Mouse (Mus musculus) megakaryocyte, adult 5-6 weeks (primary cell): ENCODE measurements around the gene Mllt3. TPM values are rescaled to one million over a fixed set of nuclear protein-coding genes. Genes with fewer than 3 reads are reported as not detected.
A peak's percentile ranks its signal among the peaks of the same experiment; 100 is the strongest.

Experiments used
- ATAC-seq: 2 replicates; pipeline ENCODE4 v1.8.0; 2016; ENCODE audit warnings: mild to moderate bottlenecking, inconsistent platforms; ENCODE audit not compliant: poor library complexity, severe bottlenecking
- total RNA-seq, 2 experiments: library from RNA; stranded (forward) in 1 of 2; stranded (reverse) in 1 of 2; fragments of 153-499, 151-499 nt in 1 of 2; fragments of 221-1000, 200-1000 nt in 1 of 2; gene quantifications; 2 replicates each; pipeline versions ENCODE4 v1.2.3 to v1.2.4; 2015 to 2017

Mllt3 gene
- total RNA-seq, 2 experiments from 2014 or later, result 7.3 to 8.1 TPM

- ATAC-seq, result peak; percentile 78
These were observed 244.5 kb downstream of the Mllt3 start for GRCm38 (mm10) chr4:87788691-87789090.

DNA sequence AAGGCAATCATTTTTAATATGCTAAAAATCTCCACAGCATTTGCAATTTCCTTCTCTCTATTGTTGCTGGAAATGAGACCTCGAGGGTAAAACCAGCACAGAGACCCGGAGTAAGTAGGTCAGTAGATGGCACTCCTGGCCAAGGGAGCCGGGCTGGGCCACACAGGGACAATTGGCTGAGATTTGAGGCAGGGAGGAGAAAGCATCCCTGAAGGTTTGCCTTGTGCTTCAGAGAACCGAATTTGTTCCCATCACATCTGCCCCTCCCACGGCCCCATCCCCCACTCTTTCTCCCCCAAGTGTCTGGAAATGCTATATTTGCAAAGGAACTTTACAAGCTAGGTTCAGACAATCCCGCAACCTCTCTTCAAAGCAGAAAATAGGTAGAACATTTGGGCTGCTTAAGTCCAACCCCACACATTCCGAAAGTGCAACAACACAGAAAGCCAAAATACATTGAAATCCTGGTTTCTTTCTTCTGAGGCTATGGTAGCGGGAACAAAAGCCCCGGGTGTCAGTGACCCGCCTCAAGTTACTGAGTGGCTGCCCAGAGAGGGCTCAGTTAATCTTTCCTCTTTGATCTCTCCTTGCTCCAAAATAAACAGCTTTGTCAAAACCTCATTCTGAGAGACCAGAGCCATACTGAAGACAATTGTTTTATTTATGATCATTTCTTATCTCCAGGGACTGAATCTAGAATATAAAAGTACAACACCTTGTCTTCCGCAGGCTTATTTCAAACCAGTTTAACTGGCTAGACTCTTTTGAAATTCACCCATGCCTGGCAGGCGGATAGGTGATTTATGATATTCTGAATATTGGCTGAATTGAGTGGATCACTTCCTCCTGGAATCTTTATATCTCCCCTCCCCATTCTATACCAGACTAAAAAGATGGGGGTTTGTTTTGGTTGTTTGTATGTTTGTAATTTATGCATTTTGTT, 247.8 kb downstream of the Mllt3 start:
- ATAC-seq, result no peak

GRCm38 (mm10) chr4:87783809-87784208, 249.4 kb downstream of the Mllt3 start:
- ATAC-seq, result no peak

GRCm38 (mm10) chr4:87781971-87782370, 251.2 kb downstream of the Mllt3 start:
- no peak for ATAC-seq

DNA sequence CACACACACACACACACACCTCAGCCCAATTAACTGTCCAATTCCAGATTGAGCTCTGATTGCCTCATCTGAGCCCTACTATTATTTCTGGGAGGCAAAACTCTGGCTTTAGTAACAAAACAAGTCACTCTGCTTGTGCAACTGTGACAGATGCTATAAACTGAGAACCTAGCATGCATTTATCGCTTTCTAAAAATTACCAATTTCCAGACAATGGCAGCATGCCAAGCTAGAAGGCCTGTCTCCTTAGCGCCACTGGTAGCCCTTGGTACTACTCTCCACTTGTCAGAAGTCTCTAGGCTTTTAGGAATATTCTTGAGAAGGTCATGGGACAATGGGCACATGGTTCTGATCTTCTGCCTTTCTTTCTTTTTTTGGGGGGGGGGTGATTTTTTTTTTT, 257.4 kb downstream of the Mllt3 start:
- ATAC-seq, result no peak

DNA sequence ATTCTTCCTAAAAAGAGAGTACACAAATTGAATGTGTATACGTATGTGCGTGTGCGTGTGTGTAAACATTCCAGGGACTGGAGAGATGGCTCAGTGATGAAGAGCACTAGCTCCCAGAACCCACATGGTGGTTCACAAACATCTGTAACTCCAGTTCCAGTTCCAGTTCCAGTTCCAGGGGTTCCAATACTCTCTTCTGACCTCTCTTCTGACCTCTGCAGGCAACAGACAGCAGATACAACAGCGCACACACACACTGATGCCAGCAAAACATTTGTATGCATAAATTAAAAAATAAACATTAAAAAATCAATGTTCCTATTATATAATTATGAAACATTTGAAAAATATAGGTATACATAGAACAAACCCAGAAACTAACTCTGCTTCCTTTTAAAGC, 258.6 kb downstream of the Mllt3 start:
- no peak for ATAC-seq

DNA sequence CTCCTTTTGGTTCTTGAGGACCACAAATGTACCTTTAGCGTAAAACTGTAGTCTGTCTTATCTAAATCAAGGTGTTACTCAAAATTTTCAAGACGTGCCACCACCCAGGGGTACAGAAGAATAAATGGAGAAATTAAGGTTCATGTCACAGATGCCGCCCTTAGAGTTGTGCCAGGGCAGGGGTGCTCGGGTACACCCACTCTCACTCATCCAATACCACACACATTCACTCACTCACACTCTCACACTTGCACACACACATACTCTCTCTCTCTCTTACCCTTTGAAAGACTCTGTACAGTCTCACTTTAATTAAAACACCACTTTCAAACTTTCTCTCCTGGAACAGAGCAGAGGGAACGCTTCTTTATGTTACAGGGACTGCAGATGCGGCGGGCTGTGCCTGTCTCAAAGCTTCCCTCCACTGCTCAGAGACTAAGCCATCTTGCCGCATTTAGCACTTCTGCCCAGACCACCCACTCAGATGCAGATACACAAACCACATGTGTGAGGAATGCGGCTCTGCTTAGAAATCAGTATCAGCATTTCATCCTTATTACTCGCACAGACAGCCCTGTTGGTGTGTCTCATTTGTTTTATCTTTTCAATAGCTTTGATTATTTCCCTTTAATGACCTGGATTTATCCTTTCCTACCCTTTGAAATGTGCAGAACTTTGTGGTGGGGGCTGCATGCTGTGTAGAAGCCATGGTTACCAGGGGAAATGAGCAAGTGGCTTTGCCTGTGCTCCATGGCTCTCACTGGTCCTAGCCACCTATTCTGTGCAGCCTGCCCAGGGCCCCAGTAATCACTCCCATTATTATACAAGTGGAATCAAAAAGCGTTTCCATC, 265.2 kb downstream of the Mllt3 start:
- ATAC-seq, result no peak

- ATAC-seq, result no peak
These were observed 267.4 kb downstream of the Mllt3 start for GRCm38 (mm10) chr4:87765729-87766128.

- ATAC-seq, result no peak
These were observed 272.1 kb downstream of the Mllt3 start for GRCm38 (mm10) chr4:87761075-87761474.

- no peak for ATAC-seq
These were observed 272.9 kb downstream of the Mllt3 start for GRCm38 (mm10) chr4:87760297-87760696.

- no peak for ATAC-seq
These were observed 273.5 kb downstream of the Mllt3 start for GRCm38 (mm10) chr4:87759625-87760024.

- ATAC-seq, result peak; percentile 51; the same call in 1 of the 2 replicates
These were observed 274.1 kb downstream of the Mllt3 start for GRCm38 (mm10) chr4:87759110-87759509.

GRCm38 (mm10) chr4:87751515-87751864, 281.7 kb downstream of the Mllt3 start:
- no peak for ATAC-seq

- no peak for ATAC-seq
These were observed 282.2 kb downstream of the Mllt3 start for GRCm38 (mm10) chr4:87750856-87751514.

DNA sequence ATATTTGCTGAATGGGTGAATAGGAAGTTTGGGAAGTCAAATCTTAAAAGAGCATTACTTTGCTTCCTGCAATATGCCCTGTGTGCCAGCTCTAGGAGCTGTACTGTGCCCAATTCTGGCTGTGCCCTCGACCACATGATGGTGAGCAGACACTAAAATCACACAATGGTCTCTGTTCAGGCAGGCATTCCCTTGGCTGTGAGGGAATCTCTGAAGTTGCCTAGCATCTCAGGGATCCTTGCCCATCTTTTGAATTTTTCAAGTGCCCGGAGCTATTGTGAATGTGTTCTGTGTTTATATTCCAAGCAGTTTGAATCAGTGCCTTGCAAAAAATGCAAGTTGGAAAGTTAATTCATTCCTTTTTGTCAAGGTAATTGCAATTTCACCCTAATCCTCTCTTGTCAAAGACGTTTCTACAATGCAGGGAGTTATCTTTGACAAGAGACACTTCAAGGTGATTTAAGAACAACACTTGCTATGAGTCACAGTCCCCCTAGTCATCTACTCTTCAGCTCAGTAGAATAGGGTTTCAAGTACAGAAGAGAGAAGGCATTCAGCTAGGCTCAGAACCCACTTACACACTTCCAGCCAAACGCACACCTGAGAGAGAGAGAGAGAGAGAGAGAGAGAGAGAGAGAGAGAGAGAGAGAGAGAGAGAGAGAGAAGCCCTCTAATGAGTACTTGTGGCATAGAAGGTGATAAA, 283.5 kb downstream of the Mllt3 start:
- ATAC-seq, result no peak

DNA sequence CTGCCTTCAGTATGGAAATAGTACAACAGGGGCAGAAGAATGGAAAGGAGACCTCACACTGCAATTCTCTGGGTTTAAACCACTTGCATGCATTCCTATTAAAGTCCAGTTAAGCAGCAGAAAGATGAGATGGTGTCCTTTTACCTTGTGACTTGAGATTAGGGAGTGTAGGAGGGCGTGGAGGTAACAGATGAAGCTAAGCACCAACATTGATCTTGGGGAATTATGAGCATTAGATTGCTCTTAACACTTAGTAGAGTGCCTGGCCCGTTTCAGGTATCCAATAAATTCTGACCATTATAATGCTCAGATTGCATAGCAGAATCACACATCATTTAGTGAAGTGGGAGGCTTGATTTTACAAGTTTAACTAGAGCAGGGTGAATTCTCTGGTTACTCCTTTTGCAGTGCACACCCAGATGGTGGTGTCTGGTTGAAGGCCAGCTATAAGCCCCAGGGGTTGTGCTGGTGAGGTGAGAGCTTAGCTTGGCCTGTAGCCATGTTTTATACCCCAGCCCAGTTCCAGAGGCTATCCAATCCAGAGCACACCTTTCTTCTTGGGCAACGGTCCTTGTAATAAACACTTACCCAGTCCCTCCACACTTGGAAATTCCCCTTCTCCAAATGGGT, 288.0 kb downstream of the Mllt3 start:
- ATAC-seq, result no peak

GRCm38 (mm10) chr4:87739524-87740128, 293.5 kb downstream of the Mllt3 start:
- no peak for ATAC-seq

DNA sequence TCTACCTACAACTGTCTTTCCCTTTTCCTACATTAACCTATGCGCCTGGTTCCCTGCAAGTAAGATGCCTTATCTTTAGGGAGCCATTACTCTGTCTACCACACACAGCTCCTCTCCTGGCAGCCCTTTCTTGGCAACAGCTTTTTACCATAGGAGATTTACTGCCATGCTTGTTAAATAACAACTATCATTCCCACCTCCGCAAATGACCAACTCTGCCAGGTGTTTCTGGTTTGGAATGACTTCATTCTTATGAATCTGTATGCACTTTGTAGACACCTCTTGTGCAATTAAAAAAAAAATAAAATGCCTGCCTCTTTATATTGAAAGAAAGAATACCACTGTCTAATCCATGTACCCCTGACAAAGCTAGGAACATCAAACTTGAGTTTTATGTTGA, 294.1 kb downstream of the Mllt3 start:
- ATAC-seq, result no peak

DNA sequence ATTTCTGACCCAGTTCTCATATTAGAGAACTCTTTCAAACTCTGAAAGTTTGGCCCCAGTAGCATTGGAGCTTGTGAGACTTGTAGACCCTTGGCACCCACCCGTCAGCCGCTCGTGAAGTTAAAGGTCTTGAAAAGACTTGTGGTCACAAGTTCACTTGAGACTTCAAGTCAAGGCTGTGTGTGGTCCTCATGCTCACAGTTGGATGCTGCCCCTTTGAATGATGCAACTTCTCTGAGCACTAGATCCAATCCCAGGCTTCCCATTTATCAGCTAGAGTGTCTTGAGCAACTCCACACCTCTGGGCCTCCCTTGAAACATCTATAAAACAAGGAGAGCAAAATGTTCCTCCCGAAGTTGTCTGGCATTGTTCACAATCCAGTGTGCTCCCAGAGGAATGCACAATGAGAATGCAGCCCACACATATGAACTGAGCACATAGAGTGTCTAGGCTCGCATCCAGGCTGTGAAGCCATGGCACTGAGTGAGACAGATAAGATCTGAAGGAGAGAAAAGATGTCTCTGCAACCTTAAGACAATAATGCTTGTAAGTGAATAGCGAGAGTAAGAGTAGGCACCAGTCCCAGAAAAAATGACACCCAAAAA, 295.9 kb downstream of the Mllt3 start:
- ATAC-seq, result no peak
